Mouse (Mus musculus) limb, embryonic 15.5 days (tissue): ENCODE results near the gene 2700097O09Rik. TPM values are rescaled to one million over a fixed set of nuclear protein-coding genes. Genes with fewer than 3 reads are reported as not detected.
"Not testable (repeated sequence)": the region's sequence is repeated elsewhere in the genome, so short reads cannot be mapped to it uniquely, and the experiment has no call there.

Source experiments
- ATAC-seq: fragments of 200-750 bp; cut with Nextera tagmentation; 2 replicates; pipeline ENCODE4 v1.8.0; 2017; ENCODE audit warnings: low read depth, moderate TSS enrichment; ENCODE audit not compliant: insufficient number of reproducible peaks, low FRiP score, low TSS enrichment
- H3K27ac ChIP-seq: fragments of 300-500 bp; sonication (generic); 2 replicates; pipeline ENCODE4 v1.5.1; 2015; ENCODE audit warnings: moderate library complexity, mild to moderate bottlenecking, inconsistent platforms
- H3K27me3 ChIP-seq: fragments of 300-500 bp; sonication (generic); 2 replicates; pipeline ENCODE4 v1.6.1; 2015; ENCODE audit warnings: inconsistent platforms
- H3K36me3 ChIP-seq: fragments of 300-500 bp; sonication (generic); 2 replicates; pipeline ENCODE4 v1.6.1; 2015; ENCODE audit warnings: inconsistent platforms
- H3K4me1 ChIP-seq: fragments of 300-500 bp; sonication (generic); 2 replicates; pipeline ENCODE4 v1.6.1; 2015; ENCODE audit warnings: inconsistent platforms
- H3K4me2 ChIP-seq: fragments of 300-500 bp; sonication (generic); 2 replicates; pipeline ENCODE4 v1.6.1; 2015; ENCODE audit warnings: mild to moderate bottlenecking, inconsistent platforms
- H3K4me3 ChIP-seq: fragments of 300-500 bp; sonication (generic); 2 replicates; pipeline ENCODE4 v1.5.1; 2015; ENCODE audit warnings: mild to moderate bottlenecking, inconsistent platforms
- H3K9ac ChIP-seq: fragments of 300-500 bp; sonication (generic); 2 replicates; pipeline ENCODE4 v1.6.1; 2015; ENCODE audit warnings: inconsistent platforms
- H3K9me3 ChIP-seq: fragments of 300-500 bp; sonication (generic); 2 replicates; pipeline ENCODE4 v1.6.1; 2016; ENCODE audit warnings: inconsistent platforms
- WGBS: fragments of 180-500 bp; shearing (Covaris S2); methylation state at CpG from one replicate; pipeline ENCODE4 v1.1.7; 2015; 5-methylcytosine and 5-hydroxymethylcytosine counted together
- polyA plus RNA-seq: library from polyadenylated mRNA; unstranded; fragments of >200 nt; fragmentation: Nextera tagmentation; extraction: Ambion mirVana; gene quantifications from 2 replicates; pipeline ENCODE4 v1.2.1, GENCODE M21; 2015

Gene 2700097O09Rik
- polyA plus RNA-seq = 31.9 and 32.7 TPM in 2 replicates

- peak; percentile 97 for ATAC-seq
- H3K4me1 ChIP-seq, H3K36me3 ChIP-seq, H3K27me3 ChIP-seq, H3K9me3 ChIP-seq: not testable (repeated sequence)
- WGBS = under 1% methylated on average over 60 of the region's 60 CpGs
- Histone ChIP-seq H3K4me2 (peak within 1 kb of the TSS; percentile 54), H3K27ac (peak within 1 kb of the TSS; percentile 92), H3K4me3 (peak within 1 kb of the TSS; percentile 70), H3K9ac (peak within 1 kb of the TSS; percentile 82)
Observed at GRCm38 (mm10) chr12:55079726-55080600, at the start of gene 2700097O09Rik, which contains the start of gene Srp54a. 2700097O09Rik (minus strand) TSS chr12:55080110. Srp54a (plus strand) TSS chr12:55080262.

- H3K4me2 ChIP-seq, H3K27me3 ChIP-seq, H3K9ac ChIP-seq, H3K4me3 ChIP-seq, H3K9me3 ChIP-seq, H3K4me1 ChIP-seq, H3K27ac ChIP-seq, H3K36me3 ChIP-seq: not testable (repeated sequence)
- WGBS = no CpG with 5 or more reads among the region's 18 CpGs
- ATAC-seq = peak; percentile 37; the same call in 1 of the 2 replicates
Observed at GRCm38 (mm10) chr12:55124731-55125130, 44.8 kb upstream of the 2700097O09Rik start.

GRCm38 (mm10) chr12:55124242-55124641 lies 44.3 kb upstream of the 2700097O09Rik start, which contains the start of gene Fam177a:
Fam177a (plus strand) TSS chr12:55124469.
- H3K27ac ChIP-seq, H3K9ac ChIP-seq, H3K4me1 ChIP-seq, H3K4me3 ChIP-seq, H3K27me3 ChIP-seq, H3K4me2 ChIP-seq, H3K9me3 ChIP-seq, H3K36me3 ChIP-seq: not testable (repeated sequence)
- no CpG with 5 or more reads among the region's 40 CpGs for WGBS
- ATAC-seq = peak; percentile 93

- not testable (repeated sequence) for ATAC-seq, H3K4me2 ChIP-seq, H3K9me3 ChIP-seq, H3K27ac ChIP-seq, H3K27me3 ChIP-seq, H3K9ac ChIP-seq, H3K4me1 ChIP-seq, H3K4me3 ChIP-seq, H3K36me3 ChIP-seq
- no CpG with 5 or more reads among the region's 7 CpGs for WGBS
Observed at GRCm38 (mm10) chr12:55112616-55113015, 32.7 kb upstream of the 2700097O09Rik start.

DNA sequence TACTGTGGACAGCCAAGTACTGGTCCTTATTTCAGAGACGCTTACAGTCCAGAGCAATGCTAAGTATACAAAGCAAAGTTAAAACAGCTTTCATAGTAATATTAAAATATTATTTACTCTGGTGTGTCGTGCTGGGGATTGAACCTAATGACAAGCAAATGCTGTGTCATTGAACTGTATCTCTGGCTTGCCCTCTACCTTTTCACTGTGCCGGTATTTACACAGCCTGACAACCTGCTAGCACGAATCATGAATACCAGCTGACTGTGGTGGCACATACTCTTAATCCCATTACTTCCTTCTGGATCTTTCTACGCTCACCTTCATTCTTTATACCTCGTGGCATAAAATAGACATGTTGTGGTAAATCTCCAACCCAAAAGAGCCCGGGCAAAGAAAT lies 12.2 kb upstream of the 2700097O09Rik start:
- WGBS = 94% methylated on average over 2 of the region's 7 CpGs

GRCm38 (mm10) chr12:55080601-55080942 lies 662 bp upstream of the 2700097O09Rik start:
- WGBS = under 1% methylated on average over 25 of the region's 25 CpGs
- peak overlapping the region; percentile 70 for H3K4me3 ChIP-seq
- H3K27me3 ChIP-seq, H3K4me1 ChIP-seq, H3K9me3 ChIP-seq, H3K36me3 ChIP-seq: not testable (repeated sequence)
- peak; percentile 55 for ATAC-seq
- H3K4me2 ChIP-seq = peak overlapping the region; percentile 36
- peak overlapping the region; percentile 92 for H3K27ac ChIP-seq
- H3K9ac ChIP-seq = peak overlapping the region; percentile 82

More for the DNA sequence above, 12.2 kb upstream of the 2700097O09Rik start:
- not testable (repeated sequence) for H3K27ac ChIP-seq, H3K27me3 ChIP-seq, H3K9ac ChIP-seq, H3K4me2 ChIP-seq, H3K4me3 ChIP-seq, ATAC-seq, H3K9me3 ChIP-seq, H3K36me3 ChIP-seq, H3K4me1 ChIP-seq

- not testable (repeated sequence) for H3K4me2 ChIP-seq, H3K4me3 ChIP-seq, ATAC-seq, H3K9me3 ChIP-seq, H3K4me1 ChIP-seq, H3K27me3 ChIP-seq, H3K36me3 ChIP-seq, H3K9ac ChIP-seq, H3K27ac ChIP-seq
- 46% methylated on average over 2 of the region's 2 CpGs for WGBS
Observed at GRCm38 (mm10) chr12:55078706-55079105, 1.2 kb downstream of the 2700097O09Rik start.

- no peaks in the 10 kb centered on the region for H3K4me1 ChIP-seq
- H3K9ac ChIP-seq = no peak overlapping the region
- H3K36me3 ChIP-seq = no peaks in the 10 kb centered on the region
- H3K4me2 ChIP-seq = no peak overlapping the region
- H3K27me3 ChIP-seq = no peaks in the 10 kb centered on the region
- H3K4me3 ChIP-seq = no peak overlapping the region
- no peak for ATAC-seq
- 95% methylated on average over 2 of the region's 2 CpGs for WGBS
- no peaks in the 10 kb centered on the region for H3K9me3 ChIP-seq
- H3K27ac ChIP-seq = no peak overlapping the region
Observed at GRCm38 (mm10) chr12:55075296-55075695, 4.6 kb downstream of the 2700097O09Rik start.

GRCm38 (mm10) chr12:55073686-55074085 lies 6.2 kb downstream of the 2700097O09Rik start:
- no peak overlapping the region for H3K9ac ChIP-seq
- no peaks in the 10 kb centered on the region for H3K9me3 ChIP-seq
- no peak overlapping the region for H3K27ac ChIP-seq
- 95% methylated on average over 7 of the region's 7 CpGs for WGBS
- H3K36me3 ChIP-seq = no peaks in the 10 kb centered on the region
- no peak for ATAC-seq
- H3K27me3 ChIP-seq = no peaks in the 10 kb centered on the region
- H3K4me1 ChIP-seq = no peaks in the 10 kb centered on the region
- no peak overlapping the region for H3K4me3 ChIP-seq
- H3K4me2 ChIP-seq = no peak overlapping the region

- Histone ChIP-seq H3K9ac (no peak overlapping the region), H3K4me3 (no peak overlapping the region), H3K4me1 (no peaks in the 10 kb centered on the region), H3K27ac (no peak overlapping the region), H3K9me3 (no peaks in the 10 kb centered on the region), H3K36me3 (no peaks in the 10 kb centered on the region), H3K27me3 (no peaks in the 10 kb centered on the region), H3K4me2 (no peak overlapping the region)
- no peak for ATAC-seq
- WGBS = 31% methylated on average over 4 of the region's 4 CpGs
Observed at GRCm38 (mm10) chr12:55072495-55072894, 7.4 kb downstream of the 2700097O09Rik start.

DNA sequence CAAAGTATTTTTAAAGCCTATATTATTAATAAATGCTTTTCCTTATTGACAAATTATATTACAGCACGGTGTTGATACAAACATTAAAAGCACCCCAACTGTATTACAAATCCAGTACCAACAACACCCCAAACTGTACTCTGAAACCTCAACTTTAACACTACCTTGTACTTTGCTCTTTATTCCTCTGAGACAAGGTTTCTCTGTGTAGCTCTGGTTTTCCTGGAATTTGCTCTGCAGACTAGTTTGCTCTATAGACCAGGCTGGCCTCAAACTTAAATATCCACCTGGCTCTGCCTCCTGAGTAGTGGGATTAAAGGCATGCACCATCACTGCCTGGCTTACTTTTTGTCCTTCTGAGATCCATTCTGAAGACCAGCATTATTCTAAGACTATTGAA lies 17.8 kb downstream of the 2700097O09Rik start:
- H3K27ac ChIP-seq = no peak overlapping the region
- H3K9me3 ChIP-seq = no peaks in the 10 kb centered on the region
- ATAC-seq = no peak
- H3K4me1 ChIP-seq = no peaks in the 10 kb centered on the region; the same call in 1 of the 2 replicates
- H3K27me3 ChIP-seq = no peaks in the 10 kb centered on the region
- no peak overlapping the region for H3K9ac ChIP-seq
- H3K4me2 ChIP-seq = no peak overlapping the region
- WGBS = 80% methylated on average over 1 of the region's 1 CpGs
- H3K36me3 ChIP-seq = peaks cover 5% of the 10 kb centered on the region; the same call in 1 of the 2 replicates
- no peak overlapping the region for H3K4me3 ChIP-seq

DNA sequence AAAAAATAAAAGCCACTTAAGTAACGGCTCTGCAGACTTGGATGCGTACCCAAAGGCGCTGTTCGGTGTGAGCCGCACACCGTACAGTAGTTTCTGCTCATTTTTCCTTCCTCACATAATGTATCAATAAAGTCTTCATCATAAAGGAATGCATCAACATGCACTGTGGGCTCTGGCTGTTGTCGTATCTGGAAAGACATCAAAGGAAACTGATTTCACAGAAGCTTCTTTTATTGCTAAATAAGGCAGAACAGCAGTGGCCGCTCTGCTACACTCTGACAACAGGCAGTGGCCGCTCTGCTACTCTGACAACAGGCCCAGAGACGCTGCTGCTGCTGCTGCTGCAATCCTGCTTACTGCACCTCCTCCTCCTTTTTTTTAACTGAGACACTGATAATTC lies 18.9 kb downstream of the 2700097O09Rik start:
- ATAC-seq = no peak
- H3K4me3 ChIP-seq = no peak overlapping the region
- no peak overlapping the region for H3K27ac ChIP-seq
- H3K4me2 ChIP-seq = no peak overlapping the region
- peaks cover 5% of the 10 kb centered on the region; the same call in 1 of the 2 replicates for H3K36me3 ChIP-seq
- H3K9ac ChIP-seq = no peak overlapping the region
- H3K9me3 ChIP-seq = no peaks in the 10 kb centered on the region
- 52% methylated on average over 10 of the region's 10 CpGs for WGBS
- H3K27me3 ChIP-seq = no peaks in the 10 kb centered on the region
- no peaks in the 10 kb centered on the region; the same call in 1 of the 2 replicates for H3K4me1 ChIP-seq
